Mouse (Mus musculus): Measurements from ENCODE around the gene Serpinf2. TPM values are rescaled to one million over a fixed set of nuclear protein-coding genes. Genes with fewer than 3 reads are reported as not detected.

The Serpinf2 gene
- polyA plus RNA-seq, 1 experiment from 2014 or later: not detected

DNA sequence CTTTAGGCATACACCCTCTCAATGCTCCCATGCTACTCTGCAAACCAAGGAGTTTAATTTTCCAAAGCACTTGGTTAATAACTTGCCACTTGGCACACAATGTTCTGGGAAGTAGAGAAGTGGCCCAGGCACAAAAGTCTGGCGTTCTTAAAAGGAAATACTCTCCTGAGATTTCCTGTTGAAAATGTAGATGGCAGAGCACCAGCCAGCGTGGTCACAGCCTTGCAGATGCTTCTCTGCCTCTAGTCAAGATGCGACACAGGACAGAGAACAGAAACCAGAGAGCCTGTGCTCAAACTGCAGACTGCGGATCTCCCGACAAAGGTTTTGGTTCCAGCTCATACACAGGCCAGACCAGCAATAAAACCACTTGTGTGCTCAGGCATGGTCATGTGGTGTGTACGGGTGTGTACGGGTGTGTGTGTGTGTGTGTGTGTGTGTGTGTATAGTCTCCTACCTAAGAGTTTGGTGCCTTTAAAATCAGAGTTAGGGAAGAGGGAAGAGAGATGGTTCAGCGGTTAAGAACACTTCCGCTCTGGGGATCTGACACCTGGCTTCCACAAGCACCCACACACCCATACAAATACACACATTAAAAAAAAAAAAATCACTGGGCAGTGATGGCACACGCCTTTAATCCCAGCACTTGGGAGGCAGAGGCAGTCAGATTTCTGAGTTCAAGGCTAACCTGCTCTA, 15.8 kb upstream of the Serpinf2 start:
- Histone ChIP-seq H3K4me3 (replicated peaks; ENCODE audit: low read length) (peak overlapping the region; percentile 86), H3K27me3 (replicated peaks; ENCODE audit: control insufficient read depth, insufficient read depth, low read length) (no peaks in the 10 kb centered on the region), H3K27ac (ENCODE audit: low read length) (0 out of 2 replicates have a peak overlapping the region, but pooled peaks have one; percentile 0), H3K4me2 (ENCODE audit: low read length) (peak overlapping the region; percentile 100), H3K9me3 (ENCODE audit: control insufficient read depth, low read length) (no peaks in the 10 kb centered on the region), H3K36me3 (ENCODE audit: control insufficient read depth, insufficient read depth) (no peaks in the 10 kb centered on the region), H3K4me1 (replicated peaks; ENCODE audit: control insufficient read depth, insufficient read depth, low read length) (peaks cover 23% of the 10 kb centered on the region), H3K9ac (replicated peaks; ENCODE audit: low read depth, low read length) (peak overlapping the region; percentile 80)
- ATAC-seq: no peak
- WGBS: 78% methylated on average over 10 of the region's 10 CpGs

DNA sequence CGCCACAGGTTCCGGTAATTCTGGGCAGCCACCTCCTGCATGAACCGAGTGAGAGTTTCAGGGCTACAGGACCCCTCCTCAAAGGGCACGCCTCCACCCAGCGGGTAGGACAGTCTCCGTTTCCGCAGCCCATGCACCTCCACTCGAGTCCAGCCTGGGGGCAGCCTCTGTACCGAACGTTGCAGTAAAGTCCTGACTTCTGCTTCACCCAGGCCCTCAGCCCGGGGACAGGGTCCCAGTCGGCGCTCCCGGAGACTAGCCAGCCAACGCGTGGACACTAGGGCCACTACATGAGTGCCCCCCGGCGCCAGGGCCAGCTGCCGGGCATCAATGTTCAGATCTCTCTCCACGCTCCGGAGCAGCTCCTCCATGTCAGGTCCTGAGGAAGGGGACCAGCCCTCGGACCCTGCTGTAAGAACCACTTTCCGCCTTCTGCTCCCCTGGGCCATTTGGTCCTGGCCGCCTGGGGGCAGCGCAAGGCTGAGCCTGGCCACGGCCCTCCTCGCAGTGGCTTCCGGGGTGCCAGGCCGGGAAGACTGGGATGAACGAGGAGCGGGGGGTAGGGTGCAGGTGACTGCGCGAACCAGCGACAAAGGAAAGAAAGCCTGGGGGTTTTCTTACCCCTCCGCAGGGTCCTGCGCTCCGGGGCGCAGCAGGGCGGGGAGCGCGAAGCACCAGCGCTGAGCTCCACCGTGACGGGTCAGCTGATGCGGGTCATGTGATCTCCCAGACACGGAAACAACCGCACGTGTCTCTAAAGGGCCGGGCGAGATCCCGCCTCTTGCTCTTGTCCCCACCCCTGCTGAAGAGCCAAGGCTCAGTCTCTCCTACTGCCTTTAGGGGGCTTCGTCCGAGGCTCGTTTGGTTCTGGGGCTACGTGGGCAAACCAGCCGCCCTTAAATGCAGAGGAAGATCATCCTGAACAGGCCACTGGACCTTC, 14.9 kb upstream of the Serpinf2 start, which contains the start of gene Wdr81:
Gene Wdr81 (minus strand): TSS at position 727 of the 940 bp plus-strand sequence.
- Histone ChIP-seq H3K36me3 (ENCODE audit: control insufficient read depth, insufficient read depth) (peaks cover under 1% of the 10 kb centered on the region; the same call in 1 of the 2 replicates), H3K27ac (ENCODE audit: low read length) (peak within 1 kb of the TSS; percentile 30; the same call in 1 of the 2 replicates), H3K4me2 (ENCODE audit: low read length) (peak within 1 kb of the TSS; percentile 100), H3K9ac (replicated peaks; ENCODE audit: low read depth, low read length) (peak within 1 kb of the TSS; percentile 80), H3K4me3 (replicated peaks; ENCODE audit: low read length) (peak within 1 kb of the TSS; percentile 86), H3K9me3 (ENCODE audit: control insufficient read depth, low read length) (no peaks in the 10 kb centered on the region), H3K27me3 (replicated peaks; ENCODE audit: control insufficient read depth, insufficient read depth, low read length) (no peaks in the 10 kb centered on the region), H3K4me1 (replicated peaks; ENCODE audit: control insufficient read depth, insufficient read depth, low read length) (peaks cover 22% of the 10 kb centered on the region)
- ATAC-seq: peak; percentile 97
- WGBS: 2% methylated on average over 56 of the region's 56 CpGs

- H3K4me3 ChIP-seq (replicated peaks; ENCODE audit: low read length): no peak overlapping the region
- no peaks in the 10 kb centered on the region for H3K9me3 ChIP-seq (ENCODE audit: control insufficient read depth, low read length)
- peaks cover 22% of the 10 kb centered on the region for H3K4me1 ChIP-seq (replicated peaks; ENCODE audit: control insufficient read depth, insufficient read depth, low read length)
- no peak overlapping the region; the same call in 1 of the 2 replicates for H3K4me2 ChIP-seq (ENCODE audit: low read length)
- H3K27ac ChIP-seq (ENCODE audit: low read length): no peak overlapping the region
- H3K27me3 ChIP-seq (replicated peaks; ENCODE audit: control insufficient read depth, insufficient read depth, low read length): no peaks in the 10 kb centered on the region
- no peak overlapping the region for H3K9ac ChIP-seq (replicated peaks; ENCODE audit: low read depth, low read length)
- peaks cover 9% of the 10 kb centered on the region for H3K36me3 ChIP-seq (ENCODE audit: control insufficient read depth, insufficient read depth)
- WGBS: 93% methylated on average over 31 of the region's 31 CpGs
- no peak for ATAC-seq
These were observed 13.6 kb upstream of the Serpinf2 start for GRCm38 (mm10) chr11:75452812-75453557.

DNA sequence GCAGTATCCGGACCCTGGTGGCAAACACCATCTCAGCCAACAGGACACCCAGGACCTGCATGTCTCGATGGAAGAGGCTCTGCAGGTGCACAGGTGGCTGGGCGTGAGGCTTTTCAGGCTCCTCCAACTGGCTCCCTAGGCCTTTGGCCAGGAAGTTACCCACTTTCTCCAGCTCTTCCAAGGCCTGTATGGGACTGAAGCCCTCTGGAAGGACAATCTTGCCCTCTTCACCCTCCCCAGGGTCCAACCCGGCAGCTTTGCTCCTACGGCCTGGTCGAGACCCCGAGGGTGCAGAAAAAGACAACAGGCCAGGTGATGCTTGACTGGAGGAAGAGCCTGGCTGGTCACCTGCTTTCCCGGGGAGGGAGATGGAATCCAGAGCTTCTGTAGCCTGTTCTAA, 12.7 kb upstream of the Serpinf2 start:
- H3K4me3 ChIP-seq (replicated peaks; ENCODE audit: low read length): no peak overlapping the region
- H3K36me3 ChIP-seq (ENCODE audit: control insufficient read depth, insufficient read depth): peaks cover 11% of the 10 kb centered on the region
- H3K9me3 ChIP-seq (ENCODE audit: control insufficient read depth, low read length): no peaks in the 10 kb centered on the region
- no peak overlapping the region for H3K9ac ChIP-seq (replicated peaks; ENCODE audit: low read depth, low read length)
- no peak overlapping the region for H3K27ac ChIP-seq (ENCODE audit: low read length)
- no peak for ATAC-seq
- H3K4me1 ChIP-seq (replicated peaks; ENCODE audit: control insufficient read depth, insufficient read depth, low read length): peaks cover 22% of the 10 kb centered on the region
- no peak overlapping the region for H3K4me2 ChIP-seq (ENCODE audit: low read length)
- WGBS: 95% methylated on average over 8 of the region's 8 CpGs
- no peaks in the 10 kb centered on the region for H3K27me3 ChIP-seq (replicated peaks; ENCODE audit: control insufficient read depth, insufficient read depth, low read length)

GRCm38 (mm10) chr11:75450936-75451335, 11.5 kb upstream of the Serpinf2 start:
- Histone ChIP-seq H3K4me1 (replicated peaks; ENCODE audit: control insufficient read depth, insufficient read depth, low read length) (peaks cover 22% of the 10 kb centered on the region), H3K4me2 (ENCODE audit: low read length) (no peak overlapping the region), H3K27me3 (replicated peaks; ENCODE audit: control insufficient read depth, insufficient read depth, low read length) (no peaks in the 10 kb centered on the region), H3K4me3 (replicated peaks; ENCODE audit: low read length) (no peak overlapping the region), H3K9ac (replicated peaks; ENCODE audit: low read depth, low read length) (no peak overlapping the region), H3K27ac (ENCODE audit: low read length) (no peak overlapping the region), H3K36me3 (ENCODE audit: control insufficient read depth, insufficient read depth) (peaks cover 11% of the 10 kb centered on the region), H3K9me3 (ENCODE audit: control insufficient read depth, low read length) (no peaks in the 10 kb centered on the region)
- WGBS: 88% methylated on average over 15 of the region's 15 CpGs
- ATAC-seq: no peak

GRCm38 (mm10) chr11:75450304-75450908, 11.0 kb upstream of the Serpinf2 start:
- H3K9ac ChIP-seq (replicated peaks; ENCODE audit: low read depth, low read length): no peak overlapping the region
- WGBS: 91% methylated on average over 8 of the region's 8 CpGs
- ATAC-seq: no peak
- no peaks in the 10 kb centered on the region for H3K9me3 ChIP-seq (ENCODE audit: control insufficient read depth, low read length)
- peaks cover 22% of the 10 kb centered on the region for H3K4me1 ChIP-seq (replicated peaks; ENCODE audit: control insufficient read depth, insufficient read depth, low read length)
- H3K27ac ChIP-seq (ENCODE audit: low read length): no peak overlapping the region
- no peak overlapping the region for H3K4me2 ChIP-seq (ENCODE audit: low read length)
- H3K4me3 ChIP-seq (replicated peaks; ENCODE audit: low read length): no peak overlapping the region
- peaks cover 11% of the 10 kb centered on the region for H3K36me3 ChIP-seq (ENCODE audit: control insufficient read depth, insufficient read depth)
- H3K27me3 ChIP-seq (replicated peaks; ENCODE audit: control insufficient read depth, insufficient read depth, low read length): no peaks in the 10 kb centered on the region

DNA sequence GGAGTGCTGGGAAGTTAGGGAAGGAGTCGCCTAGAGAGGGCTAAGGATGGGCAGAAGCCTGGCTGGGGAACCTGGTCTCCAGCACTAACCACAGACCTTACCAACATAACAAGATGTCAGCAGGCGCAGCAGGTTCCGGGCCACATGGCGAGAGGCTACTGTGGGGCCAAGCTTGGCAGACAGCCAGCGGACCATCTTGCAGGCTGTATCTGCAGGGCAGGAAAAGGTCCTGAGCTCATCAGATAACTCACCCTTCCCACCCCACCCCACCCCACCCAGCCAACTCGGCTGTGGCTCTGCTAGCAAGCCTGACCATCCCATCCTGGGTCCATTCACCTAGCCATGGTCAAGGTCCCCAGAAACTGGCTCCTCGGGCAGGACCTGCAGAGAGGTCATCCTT, 10.3 kb upstream of the Serpinf2 start:
- Histone ChIP-seq H3K4me2 (ENCODE audit: low read length) (no peak overlapping the region), H3K4me3 (replicated peaks; ENCODE audit: low read length) (no peak overlapping the region), H3K27me3 (replicated peaks; ENCODE audit: control insufficient read depth, insufficient read depth, low read length) (no peaks in the 10 kb centered on the region), H3K4me1 (replicated peaks; ENCODE audit: control insufficient read depth, insufficient read depth, low read length) (peaks cover 17% of the 10 kb centered on the region), H3K9ac (replicated peaks; ENCODE audit: low read depth, low read length) (no peak overlapping the region), H3K27ac (ENCODE audit: low read length) (no peak overlapping the region), H3K9me3 (ENCODE audit: control insufficient read depth, low read length) (no peaks in the 10 kb centered on the region), H3K36me3 (ENCODE audit: control insufficient read depth, insufficient read depth) (peaks cover 11% of the 10 kb centered on the region)
- 74% methylated on average over 7 of the region's 7 CpGs for WGBS
- ATAC-seq: no peak

DNA sequence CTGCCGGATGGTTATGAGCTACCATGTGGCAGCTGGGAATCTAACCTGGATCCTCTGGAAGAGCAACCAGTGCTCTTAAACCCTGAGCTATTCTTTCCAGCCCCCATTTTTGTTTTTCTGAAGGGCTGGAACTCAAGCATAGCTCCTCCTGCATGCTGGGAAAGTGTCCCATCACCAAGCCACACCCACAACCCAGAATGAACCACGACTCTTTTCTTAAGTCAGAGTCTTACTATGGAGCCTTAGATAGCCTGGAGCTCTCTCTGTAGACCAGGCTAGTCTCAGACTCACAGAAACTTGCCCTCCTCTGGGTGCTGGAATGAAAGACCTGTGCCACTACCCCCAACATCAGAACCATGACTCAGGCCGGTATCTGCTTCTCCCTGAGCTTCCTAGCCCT, 9.2 kb upstream of the Serpinf2 start:
- Histone ChIP-seq H3K27ac (ENCODE audit: low read length) (no peak overlapping the region), H3K4me3 (replicated peaks; ENCODE audit: low read length) (no peak overlapping the region), H3K27me3 (replicated peaks; ENCODE audit: control insufficient read depth, insufficient read depth, low read length) (no peaks in the 10 kb centered on the region), H3K4me1 (replicated peaks; ENCODE audit: control insufficient read depth, insufficient read depth, low read length) (peaks cover 11% of the 10 kb centered on the region), H3K36me3 (ENCODE audit: control insufficient read depth, insufficient read depth) (peaks cover 11% of the 10 kb centered on the region), H3K4me2 (ENCODE audit: low read length) (no peak overlapping the region), H3K9me3 (ENCODE audit: control insufficient read depth, low read length) (no peaks in the 10 kb centered on the region), H3K9ac (replicated peaks; ENCODE audit: low read depth, low read length) (no peak overlapping the region)
- 88% methylated on average over 3 of the region's 3 CpGs for WGBS
- ATAC-seq: no peak

All from forebrain, embryonic 16.5 days (tissue).